Mouse (Mus musculus) spleen, embryonic (tissue): ENCODE measurements at regions not wholly inside any gene's neighbourhood (a gene's known extent, or its start where the extent isn't known, plus 50 kb on each side); places are given as distances from the start of the nearest gene placed in this dataset.
"Not testable (repeated sequence)": the region's sequence is repeated elsewhere in the genome, so short reads cannot be mapped to it uniquely, and the experiment has no call there.

Experiments used
- CTCF ChIA-PET: fragments of 350-600 bp; sonication (Branson Sonifier 250); formaldehyde crosslinking; loops from one replicate; lab custom pipeline; 2022; lab: Charles Lee

DNA sequence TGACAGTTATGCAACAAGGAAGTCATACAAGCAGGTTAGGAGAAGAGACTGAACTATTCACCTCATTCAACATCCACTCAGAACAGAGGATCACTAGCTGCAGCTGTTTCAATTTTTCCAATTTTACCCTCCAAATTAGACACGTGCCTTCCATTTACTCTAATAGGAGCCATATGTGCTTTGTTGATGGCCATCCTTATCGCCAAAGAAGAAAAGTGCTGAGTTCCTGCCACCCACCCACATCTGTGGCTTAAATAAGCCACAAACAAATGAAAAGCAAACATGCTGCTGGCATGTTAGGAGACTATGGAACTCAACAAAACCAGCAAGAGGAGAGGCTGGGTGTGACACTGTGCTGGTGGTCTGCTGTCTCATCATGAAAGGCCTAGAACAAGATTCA lies 1786.1 kb downstream of the 9330182O14Rik start:
- CTCF ChIA-PET: no interaction called here

DNA sequence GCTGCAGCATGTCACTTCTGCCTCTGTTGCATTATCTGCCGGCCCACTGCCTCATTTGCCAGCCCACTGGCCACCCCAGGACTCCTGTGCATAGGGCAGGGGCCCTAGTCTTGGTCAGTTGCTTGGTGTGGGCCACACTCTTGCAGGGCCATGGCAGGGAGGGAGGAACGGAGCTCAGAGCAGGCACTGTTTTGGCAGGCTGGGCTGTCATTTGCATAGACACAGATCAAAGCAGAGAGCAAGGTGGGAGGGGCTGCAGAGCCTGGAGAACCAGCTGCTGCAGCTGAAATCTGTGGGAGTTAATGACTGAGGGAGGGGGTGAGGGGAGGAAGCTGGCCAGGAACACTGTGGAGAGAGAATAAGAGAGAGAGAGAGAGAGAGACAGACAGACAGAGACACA lies 1802.5 kb downstream of the 9330182O14Rik start:
- CTCF ChIA-PET: no interaction called here

DNA sequence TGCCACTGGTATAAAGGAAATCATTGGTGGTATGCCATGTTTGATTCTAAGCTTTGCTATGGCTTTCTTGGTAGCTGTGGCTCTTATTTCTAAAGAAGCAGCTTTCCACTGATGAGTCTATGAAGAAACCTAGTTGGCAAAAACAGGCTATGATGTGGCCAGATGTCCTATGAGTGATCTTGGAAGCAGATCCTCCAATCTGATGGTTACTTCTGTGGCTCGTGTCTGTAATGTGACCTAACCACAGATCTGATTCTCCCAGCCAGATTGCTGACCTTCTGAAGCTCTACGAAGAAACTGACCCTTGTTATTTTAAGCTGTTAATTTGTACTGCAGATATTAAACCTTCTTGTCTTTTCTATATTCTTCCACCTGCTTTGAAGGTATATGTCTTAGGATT lies 1811.1 kb downstream of the 9330182O14Rik start:
- CTCF ChIA-PET: no interaction called here

DNA sequence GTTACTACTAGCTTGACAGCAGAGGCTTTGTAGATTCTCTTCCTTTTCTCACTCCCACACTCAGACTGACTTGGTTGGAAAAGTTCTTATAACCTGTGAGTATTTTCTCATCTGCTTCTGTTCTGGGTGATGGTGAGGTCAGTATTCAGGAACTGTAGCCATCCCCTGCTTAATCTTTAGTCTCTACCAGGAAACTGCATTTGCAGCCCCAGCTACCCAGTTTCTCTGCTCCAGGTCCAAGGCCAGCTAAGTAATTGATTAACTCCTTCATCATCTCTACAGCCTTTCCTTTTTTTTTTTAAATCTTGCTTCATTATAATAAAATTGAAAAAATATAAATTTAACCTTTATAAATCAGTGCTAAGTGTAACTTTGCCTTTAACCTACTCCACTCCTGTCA lies 1813.7 kb downstream of the 9330182O14Rik start:
- CTCF ChIA-PET: interaction anchor here (0.6 kb wide), 2 partner anchors 22 to 27 kb away, joined by 3 read pairs; no protein-coding TSS in a partner anchor

DNA sequence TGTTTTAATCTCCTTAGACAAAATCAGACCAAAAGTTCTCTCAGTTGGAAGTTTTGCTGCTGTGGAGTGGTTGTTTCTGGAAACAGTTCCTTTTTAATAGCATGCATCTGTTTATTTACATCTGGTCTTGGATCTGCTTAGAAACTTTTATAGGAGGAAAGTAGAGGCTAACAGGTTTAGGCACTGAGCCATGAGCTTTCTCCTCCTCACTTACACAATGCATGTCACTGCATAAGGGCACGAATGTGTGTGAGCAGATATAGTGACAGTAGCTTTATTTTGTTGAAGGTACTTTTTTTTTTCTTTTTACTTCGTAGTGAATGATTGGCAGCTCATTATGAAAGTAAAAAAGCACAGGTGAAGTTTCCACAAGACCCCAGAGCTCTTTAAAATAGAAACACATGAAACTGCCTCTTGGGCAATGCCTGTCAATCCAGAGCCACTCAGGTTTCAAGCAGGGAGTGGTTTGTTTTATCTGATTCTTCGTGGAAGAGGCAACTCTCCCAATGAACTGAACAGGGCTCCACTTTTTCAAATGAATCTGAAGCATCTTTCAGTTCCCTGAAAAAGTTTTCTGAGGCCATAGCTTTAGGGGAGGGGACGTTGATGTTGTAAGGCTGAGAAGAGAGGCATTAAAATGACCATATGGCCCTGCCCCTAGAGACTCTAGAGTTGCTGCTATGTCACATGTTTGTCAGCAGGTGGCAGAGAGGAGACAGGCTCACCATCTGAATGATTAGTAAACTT lies 1814.4 kb downstream of the 9330182O14Rik start:
- CTCF ChIA-PET: interaction anchor here (0.6 kb wide), 1 partner anchor 21 kb away, joined by 3 read pairs; no protein-coding TSS in a partner anchor

DNA sequence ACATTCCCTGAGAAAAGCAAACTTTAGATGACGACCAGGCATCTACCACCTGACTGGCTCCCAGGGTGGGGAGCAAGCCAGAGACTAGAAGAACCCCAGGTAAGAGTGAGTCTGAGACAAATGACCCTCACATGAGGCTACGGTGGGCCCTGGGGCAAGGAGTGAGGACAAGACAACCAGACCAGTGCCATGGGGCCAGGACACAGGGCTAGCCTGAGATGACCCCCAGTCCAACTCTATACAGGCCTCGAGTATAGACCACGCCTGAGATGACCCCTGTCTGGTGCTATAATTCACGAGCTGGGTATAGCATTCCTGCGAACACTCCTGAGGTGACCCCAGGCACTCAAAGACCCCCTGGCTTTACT lies 1814.9 kb downstream of the 9330182O14Rik start:
- CTCF ChIA-PET: no interaction called here

DNA sequence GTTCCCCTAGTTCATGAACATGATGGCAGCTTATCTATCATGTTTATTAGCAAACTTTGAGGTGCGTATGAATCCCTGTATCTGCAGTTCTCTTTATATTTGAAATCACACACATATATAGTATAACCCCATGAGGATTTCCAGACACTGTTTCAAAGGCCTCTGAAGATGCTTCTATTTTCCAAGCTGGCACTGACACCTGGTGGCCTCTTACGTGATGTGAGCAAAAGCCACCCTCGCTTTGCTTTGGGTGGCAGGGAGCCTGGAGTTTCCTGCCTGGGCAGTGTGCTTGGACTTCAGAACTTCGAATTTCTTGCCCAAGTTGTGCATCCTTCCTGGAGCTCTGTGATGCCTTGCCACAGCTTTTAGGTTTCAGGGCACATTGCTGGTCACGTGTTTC lies 1817.1 kb downstream of the 9330182O14Rik start:
- CTCF ChIA-PET: interaction anchor here (0.6 kb wide), 1 partner anchor 487 kb away, joined by 7 read pairs; no protein-coding TSS in a partner anchor

DNA sequence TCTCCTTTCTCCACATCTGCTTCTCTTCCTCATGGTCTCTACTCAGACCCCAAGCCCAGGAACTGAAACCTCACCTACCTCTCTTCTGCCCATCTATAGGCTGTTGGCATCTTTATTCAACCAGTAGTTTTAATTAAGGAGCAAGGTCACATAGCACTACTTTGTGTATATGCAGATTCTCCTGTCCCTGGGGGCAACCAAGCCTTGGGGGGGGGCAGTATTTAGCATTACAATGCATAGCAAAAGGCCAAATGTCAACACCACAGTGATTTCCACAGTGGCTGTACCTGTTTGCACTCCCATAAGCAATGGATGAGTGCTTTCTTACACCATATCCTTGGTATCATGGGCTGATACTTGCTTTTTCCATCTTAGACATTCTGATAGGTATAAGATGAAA lies 1826.4 kb downstream of the 9330182O14Rik start:
- CTCF ChIA-PET: no interaction called here

DNA sequence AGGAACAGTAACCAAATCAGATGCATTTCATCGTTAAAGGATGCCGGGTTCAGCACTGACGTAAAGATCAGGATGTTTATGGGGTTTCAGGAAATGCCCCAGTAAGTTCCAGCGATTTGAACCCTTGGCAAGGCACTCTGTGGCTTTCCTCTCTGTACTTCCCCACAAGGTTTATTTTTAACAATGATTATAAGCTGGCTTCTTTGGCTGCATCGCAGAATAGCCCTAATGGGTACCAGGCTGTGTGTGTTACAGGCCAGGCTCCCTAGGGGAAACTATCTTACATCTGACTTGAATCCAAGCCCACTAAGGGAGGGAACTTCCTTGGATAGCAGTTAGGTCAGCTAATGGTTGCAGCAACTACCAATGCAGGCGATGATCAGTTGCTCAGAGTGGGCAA lies 1836.7 kb downstream of the 9330182O14Rik start:
- CTCF ChIA-PET: no interaction called here

DNA sequence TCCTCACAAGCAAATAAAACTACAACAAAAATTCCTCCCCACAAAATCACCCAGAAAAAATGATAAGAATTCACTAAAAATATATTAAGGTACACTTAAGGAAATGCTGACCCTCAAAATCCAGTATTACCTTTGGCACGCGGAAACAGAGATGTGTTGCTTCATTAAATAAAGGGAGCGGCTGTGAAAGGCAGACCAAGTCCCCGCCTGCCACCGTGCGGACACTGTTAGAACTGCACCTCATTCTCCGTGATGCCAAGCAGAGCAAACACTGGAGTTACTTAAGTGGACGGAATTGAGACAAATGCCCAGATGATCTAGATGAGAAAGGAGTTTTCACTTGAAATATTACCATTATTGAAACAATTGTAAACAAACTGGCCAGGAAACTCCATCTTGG lies 1839.1 kb downstream of the 9330182O14Rik start:
- CTCF ChIA-PET: no interaction called here

DNA sequence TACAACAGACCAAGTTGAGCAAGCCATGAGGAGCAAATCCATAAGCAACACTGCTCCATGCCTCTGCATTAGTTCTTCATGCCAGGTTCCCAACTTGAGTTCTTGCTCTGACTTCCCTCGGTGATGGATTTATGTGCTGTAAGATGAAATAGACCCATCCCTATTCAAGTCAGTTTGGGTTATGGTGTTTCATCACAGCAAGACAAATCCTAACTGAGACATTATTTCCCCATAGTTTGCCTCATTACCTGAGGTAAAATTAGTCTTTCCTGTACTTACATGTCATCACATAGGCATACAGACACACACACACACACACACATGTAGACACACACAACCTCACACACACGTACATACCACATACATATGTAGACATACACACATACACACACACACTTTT lies 1843.0 kb downstream of the 9330182O14Rik start:
- CTCF ChIA-PET: no interaction called here

DNA sequence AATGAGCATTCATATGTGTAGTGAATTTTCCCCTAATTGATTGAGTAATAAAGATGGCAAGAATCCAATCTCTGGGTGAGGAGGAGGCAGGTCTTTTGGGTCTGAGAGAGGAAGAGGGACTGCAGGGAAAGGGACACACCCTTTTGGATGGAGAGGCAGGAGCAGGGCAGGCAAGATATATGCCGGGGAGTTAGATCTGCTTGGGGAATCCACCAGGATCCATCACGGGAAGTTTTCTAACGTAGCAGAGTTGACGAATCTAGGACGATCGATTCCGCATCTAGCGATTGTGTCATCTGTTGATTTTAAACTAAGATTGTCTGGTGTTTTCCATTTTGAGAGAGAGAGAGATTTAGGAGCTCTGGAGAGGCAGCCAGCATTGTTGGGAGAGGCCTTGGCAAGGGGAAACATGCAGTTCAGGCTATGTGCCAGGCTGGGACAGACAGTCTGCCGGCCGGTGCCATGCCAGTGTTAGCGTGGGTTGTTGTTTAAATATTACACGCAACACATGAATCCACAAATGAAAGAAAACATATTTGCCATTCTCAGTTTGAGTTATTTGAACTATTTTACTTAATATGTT lies 1843.6 kb downstream of the 9330182O14Rik start:
- CTCF ChIA-PET: no interaction called here

DNA sequence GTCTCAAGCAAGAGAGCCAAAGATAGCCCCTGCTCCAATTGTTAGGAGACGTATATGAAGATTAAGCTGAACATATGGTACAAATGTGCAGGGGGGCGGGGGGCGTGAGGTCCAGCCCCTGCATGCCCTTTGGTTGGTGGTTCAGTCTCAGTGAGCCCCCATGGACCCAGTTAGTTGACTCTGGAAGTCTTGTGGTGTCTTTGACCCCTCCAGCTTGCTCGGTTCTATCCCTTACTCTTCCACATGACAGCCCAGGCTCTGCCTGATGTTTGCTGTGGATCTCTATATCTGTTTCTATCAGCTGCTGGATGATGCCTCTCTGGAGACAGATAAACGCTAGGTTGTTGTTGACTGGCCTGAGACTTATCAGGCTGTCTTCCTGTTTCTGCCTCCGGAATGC lies 1849.1 kb downstream of the 9330182O14Rik start:
- CTCF ChIA-PET: interaction anchor here (0.6 kb wide), 1 partner anchor 262 kb away, joined by 3 read pairs; no protein-coding TSS in a partner anchor

DNA sequence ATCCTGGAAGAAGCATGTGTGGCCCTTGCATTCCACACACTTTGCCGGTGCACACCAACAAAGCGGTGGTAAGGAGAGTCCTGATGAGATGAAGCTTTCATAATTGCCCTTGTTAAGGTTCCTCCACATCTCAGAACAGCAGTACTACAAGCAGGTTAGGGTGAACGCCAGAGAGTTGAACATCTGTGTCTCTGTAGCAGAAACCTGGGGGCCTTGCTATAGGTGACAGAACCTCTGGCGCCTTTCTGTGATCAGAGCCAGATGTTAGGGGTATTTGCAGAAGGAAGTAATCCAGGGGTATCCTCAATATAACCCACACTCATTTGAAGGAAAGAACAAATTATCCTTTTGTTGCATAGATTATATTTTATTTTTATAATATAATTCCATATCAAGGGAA lies 1850.1 kb downstream of the 9330182O14Rik start:
- CTCF ChIA-PET: no interaction called here

DNA sequence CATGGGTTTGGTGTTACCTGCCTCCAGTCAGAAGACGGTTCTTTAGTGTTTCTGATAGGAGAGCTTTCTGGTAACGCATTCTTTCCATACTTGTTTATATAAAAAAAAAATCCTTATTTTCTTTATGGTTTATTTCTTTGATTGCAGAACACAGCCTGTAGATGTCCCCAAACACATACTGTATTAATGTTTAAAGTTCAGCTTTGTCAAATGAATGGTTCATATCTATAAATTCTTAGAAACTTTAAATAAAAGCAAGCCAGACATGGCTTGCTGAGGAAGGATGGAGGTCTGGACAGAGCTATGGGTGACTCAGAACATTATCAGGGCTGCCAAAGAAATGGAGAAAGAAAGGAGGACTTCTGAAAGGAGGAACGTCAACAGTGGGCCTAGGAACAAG lies 1852.1 kb downstream of the 9330182O14Rik start:
- CTCF ChIA-PET: no interaction called here

DNA sequence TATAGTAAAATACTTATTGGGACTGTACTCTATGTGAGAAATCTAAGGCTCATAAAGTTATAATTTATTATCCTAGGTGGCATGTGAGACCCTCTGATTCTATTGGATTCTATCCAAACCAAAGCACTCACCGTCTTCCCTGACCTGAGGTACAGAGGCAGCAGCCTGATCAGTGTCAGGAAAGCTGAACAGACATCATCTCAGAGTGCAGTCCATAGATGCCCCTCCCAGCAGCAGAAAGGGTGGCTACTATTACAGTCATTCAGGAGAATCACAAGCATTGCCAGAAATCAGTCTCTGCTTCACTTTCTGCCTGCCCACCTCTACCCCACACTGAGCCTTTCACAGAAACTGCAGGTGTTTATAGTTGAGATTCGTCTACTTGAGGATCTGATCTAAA lies 1854.9 kb downstream of the 9330182O14Rik start:
- CTCF ChIA-PET: no interaction called here

DNA sequence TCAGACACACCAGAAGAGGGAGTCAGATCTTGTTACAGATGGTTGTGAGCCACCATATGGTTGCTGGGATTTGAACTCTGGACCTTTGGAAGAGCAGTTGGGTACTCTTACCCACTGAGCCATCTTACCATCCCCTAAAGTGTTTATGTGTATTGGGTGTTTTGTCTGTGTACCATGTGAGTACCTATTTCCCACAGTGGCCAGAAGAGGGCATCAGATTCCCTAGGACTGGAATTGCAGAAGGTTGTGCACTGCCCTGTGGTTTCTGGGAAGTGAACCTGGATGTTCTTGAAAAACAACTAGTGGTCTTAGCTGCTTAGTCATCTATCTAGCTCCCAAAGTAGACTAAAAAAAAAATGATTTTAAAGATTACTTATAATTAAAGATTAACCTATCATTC lies 1857.7 kb downstream of the 9330182O14Rik start:
- CTCF ChIA-PET: no interaction called here

DNA sequence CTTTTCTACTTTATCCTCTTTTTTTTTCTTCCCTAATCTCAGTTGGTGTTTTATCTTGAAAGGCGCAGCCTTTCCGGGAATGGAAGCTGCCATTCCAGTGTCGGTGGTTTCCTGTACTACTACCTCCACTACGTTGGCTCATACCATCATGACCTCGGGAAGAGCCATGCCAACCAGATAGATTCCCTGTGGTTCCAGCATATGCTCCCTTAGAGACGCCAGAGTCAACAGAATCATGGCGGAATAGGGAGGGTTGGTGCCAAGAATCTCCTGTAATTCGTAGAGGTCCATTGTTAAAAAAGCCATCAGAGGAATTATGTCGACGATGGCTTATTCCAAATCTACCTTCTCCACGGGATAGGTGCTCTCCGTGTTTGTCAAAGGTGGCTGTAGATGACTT lies 1898.1 kb downstream of the 9330182O14Rik start:
- CTCF ChIA-PET: not testable (repeated sequence)

DNA sequence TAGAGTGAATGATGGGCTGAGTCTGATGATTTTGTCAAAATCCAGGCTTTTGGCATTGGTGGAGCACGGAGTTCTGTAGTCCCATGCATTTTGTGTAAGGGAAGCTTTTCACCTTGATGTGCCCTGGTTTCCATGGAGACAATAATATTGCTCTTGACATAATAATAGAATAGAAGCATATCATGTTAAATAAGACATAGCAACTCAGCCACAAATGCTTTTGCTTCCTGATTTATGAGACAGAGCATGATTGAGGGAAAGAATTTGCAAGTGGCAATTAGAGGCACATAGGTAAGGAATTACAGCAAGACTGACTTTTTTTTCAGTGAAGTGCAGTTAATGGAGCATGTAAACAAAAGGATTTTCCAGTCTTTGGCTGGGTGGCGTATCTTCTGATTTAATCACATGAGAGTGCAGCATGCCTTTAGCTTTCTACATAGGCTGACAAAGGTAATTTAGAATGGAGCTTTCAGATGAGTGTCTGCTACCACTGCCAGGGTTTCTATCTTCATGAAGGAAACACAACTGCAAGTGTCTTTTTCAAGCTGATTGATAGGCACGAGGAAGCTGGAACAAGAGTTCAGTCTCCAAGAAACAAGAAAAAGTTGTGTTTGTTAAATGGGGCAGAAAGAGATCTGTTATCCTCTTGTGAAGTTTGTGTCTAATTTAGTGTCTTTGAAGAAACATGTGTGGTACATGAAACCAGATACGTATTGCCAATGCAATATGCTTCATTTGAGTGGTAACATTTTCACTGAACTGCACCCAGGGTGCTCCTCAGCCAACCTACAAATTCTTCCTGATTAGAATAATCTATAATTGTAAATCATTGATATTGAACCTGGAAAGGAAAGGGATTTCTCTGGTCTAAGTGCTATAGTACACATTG lies 1913.2 kb downstream of the 9330182O14Rik start:
- CTCF ChIA-PET: no interaction called here

DNA sequence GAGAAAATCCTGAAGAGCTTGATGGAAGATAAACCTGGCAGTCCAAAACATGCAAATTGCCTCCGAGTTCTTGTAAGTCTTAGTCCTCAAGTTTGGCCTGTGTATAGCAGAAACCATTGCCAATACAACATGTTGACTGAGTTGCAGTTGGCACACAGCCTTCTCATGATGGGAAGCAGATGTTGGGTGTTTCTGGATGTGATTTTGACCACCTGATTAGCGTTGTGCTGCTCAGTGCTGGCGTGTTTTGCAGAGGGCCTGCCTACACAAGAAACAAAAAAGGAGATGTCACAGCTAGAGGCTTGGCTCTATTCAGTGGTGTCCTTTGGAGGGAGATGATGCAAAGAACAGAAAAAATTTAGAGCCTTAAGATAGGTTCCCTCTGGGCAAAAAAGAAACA lies 1922.6 kb downstream of the 9330182O14Rik start:
- CTCF ChIA-PET: no interaction called here

DNA sequence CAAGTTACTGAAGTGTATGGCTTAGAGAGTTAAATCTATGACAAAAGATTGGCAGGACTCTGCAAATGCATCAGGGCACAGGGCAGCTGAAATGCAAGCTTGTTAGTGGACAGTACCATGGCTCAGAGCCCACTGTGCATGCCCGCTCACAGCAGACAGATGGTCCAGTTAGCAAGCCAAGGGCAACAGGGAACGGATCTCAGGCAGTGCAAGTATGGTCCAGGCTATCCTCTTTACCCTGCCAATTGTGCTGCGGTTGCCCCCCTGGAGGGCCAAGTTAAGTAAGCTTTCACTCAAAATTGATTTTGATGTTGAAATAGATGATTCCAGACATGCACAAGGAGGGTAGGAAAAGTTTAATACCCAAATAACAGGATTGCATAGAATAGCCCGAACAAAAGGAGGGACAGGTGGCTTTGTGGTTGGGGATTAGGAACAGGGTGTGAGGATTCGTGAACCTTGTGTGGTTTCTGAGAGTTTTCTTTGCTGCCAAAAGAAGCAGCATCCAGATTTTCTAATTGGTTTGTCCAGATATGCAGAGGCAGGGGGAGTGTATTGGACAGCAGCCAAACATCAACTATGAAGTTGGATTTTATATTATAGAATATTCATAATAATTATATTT lies 1934.2 kb downstream of the 9330182O14Rik start:
- CTCF ChIA-PET: no interaction called here

DNA sequence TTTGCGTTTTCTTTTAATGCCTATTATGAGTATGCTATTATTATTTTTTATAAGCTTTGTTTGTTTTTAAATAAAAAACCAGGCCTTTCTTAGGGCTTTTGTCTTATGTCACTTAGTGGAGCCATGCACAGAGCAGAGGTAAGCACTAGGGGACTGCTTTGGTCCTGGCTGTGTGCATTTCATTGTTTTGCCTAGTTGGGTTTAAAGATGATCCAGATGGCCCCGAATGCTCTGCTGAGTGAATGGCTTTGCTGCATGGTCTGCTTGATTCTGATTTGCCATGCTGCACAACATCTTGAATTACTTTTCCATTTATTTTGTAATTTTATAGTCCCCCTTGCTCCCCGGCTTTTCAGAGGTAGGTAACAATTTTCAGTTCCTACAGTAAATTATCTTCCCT lies 1934.9 kb downstream of the 9330182O14Rik start:
- CTCF ChIA-PET: no interaction called here
